Mouse (Mus musculus) layer of hippocampus, postnatal 25 days (tissue): ENCODE measurements at regions not wholly inside any gene's neighbourhood (a gene's known extent, or its start where the extent isn't known, plus 50 kb on each side); places are given as distances from the start of the nearest gene placed in this dataset.

Experiments
- DNase-seq, 2 experiments: peaks; one replicate each; pipeline ENCODE4 v3.0.0; 2022; ENCODE audit warnings: mixed read lengths in 2 of 2, low spot score in 1 of 2; ENCODE audit errors: extremely low spot score in 1 of 2
- microRNA-seq, 2 experiments: library from miRNA; unstranded; fragments of <30 nt; microRNA quantifications; one replicate each; pipeline ENCODE4 v1.2.0; 2021

GRCm38 (mm10) chr9:112444220-112444619 is 208.5 kb upstream of the Arpp21 start:
- no peak for DNase-seq

- DNase-seq, result no peak
Observed at GRCm38 (mm10) chr9:112436094-112436493, 200.4 kb upstream of the Arpp21 start.

- DNase-seq, result no peak
Observed at GRCm38 (mm10) chr9:112431920-112432437, 196.2 kb upstream of the Arpp21 start.

GRCm38 (mm10) chr9:112429196-112429595 is 193.5 kb upstream of the Arpp21 start:
- no peak for DNase-seq

- DNase-seq, result no peak
Observed at GRCm38 (mm10) chr9:112405772-112406315, 170.1 kb upstream of the Arpp21 start.

- no peak for DNase-seq
Observed at GRCm38 (mm10) chr9:112370746-112371145, 135.0 kb upstream of the Arpp21 start.

- no peak for DNase-seq
Observed at GRCm38 (mm10) chr9:112367291-112367690, 131.6 kb upstream of the Arpp21 start.

GRCm38 (mm10) chr9:112361355-112361754 is 125.6 kb upstream of the Arpp21 start:
- no peak for DNase-seq

GRCm38 (mm10) chr9:112358711-112359298 is 123.1 kb upstream of the Arpp21 start:
- no peak for DNase-seq

- no peak for DNase-seq
Observed at GRCm38 (mm10) chr9:112353196-112353595, 117.5 kb upstream of the Arpp21 start.

GRCm38 (mm10) chr9:112348942-112349341 is 113.2 kb upstream of the Arpp21 start:
- no peak for DNase-seq

GRCm38 (mm10) chr9:112344792-112345191 is 109.1 kb upstream of the Arpp21 start:
- no peak for DNase-seq

- DNase-seq, result no peak
Observed at GRCm38 (mm10) chr9:112340363-112340762, 104.6 kb upstream of the Arpp21 start.

GRCm38 (mm10) chr9:112320016-112320415 is 84.3 kb upstream of the Arpp21 start:
- no peak for DNase-seq

- DNase-seq, result no peak
Observed at GRCm38 (mm10) chr9:112308950-112309349, 73.2 kb upstream of the Arpp21 start.

- peak in 1 of 2 experiments; percentile 6 for DNase-seq
Observed at GRCm38 (mm10) chr9:112307837-112308236, 72.1 kb upstream of the Arpp21 start.

GRCm38 (mm10) chr9:112291875-112292274 is 56.1 kb upstream of the Arpp21 start:
- DNase-seq, result no peak

Small RNA genes lying in the stretch of these regions (microRNA-seq; reads per million reads assigned to microRNA genes)
- 0 reads per million in 2 experiments for gene Gm27847
